Mouse (Mus musculus): ENCODE measurements around the gene Pvalb.

DNA sequence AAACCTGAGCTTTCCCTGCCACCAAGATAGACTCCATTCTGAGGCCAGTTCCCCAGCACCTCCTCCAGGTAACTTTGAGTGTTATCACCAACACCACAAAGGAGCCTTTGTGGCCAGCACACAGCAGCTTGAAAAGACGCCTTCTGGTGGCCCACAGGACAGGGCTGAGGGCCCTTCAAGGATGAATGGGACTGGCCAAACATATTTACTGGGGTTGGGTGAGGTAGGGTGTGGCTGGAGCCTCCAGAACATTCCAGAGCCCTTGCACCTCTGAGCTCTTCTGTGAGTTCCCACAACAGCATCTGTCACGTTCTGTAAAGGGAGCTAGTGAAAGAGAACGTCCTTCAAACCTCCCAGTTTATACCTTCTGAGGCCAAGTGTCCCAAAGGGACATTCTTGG lies 26.4 kb downstream of the Pvalb start:
- no peak for TF ChIP-seq MEF2A (IDR thresholded peaks at IDR 0.05; ENCODE audit: extremely low read depth, insufficient replicate concordance, low read depth, low read length, poor library complexity, severe bottlenecking)
- no peak for TF ChIP-seq POLR2A (IDR thresholded peaks at IDR 0.05; ENCODE audit: control insufficient read depth in 1 of 2, insufficient read depth in 1 of 2, low read depth in 1 of 2, low read length in 2 of 2, poor library complexity in 1 of 2)
- TF ChIP-seq CTCF (IDR thresholded peaks at IDR 0.05 in 2 of 3, conservative IDR thresholded peaks at IDR 0.05 in 1 of 3; ENCODE audit: control insufficient read depth in 1 of 3, insufficient read depth in 1 of 3, low read depth in 2 of 3, low read length in 3 of 3, poor library complexity in 1 of 3, severe bottlenecking in 1 of 3) = no peak
- TF ChIP-seq CHD2 (IDR thresholded peaks at IDR 0.05; ENCODE audit: low read length) = no peak
- no peak for TF ChIP-seq USF1 (IDR thresholded peaks at IDR 0.05; ENCODE audit: low read depth, low read length)
- TF ChIP-seq ZNF384 (IDR thresholded peaks at IDR 0.05; ENCODE audit: low read depth, low read length) = no peak
- TF ChIP-seq E2F4 (IDR thresholded peaks at IDR 0.05; ENCODE audit: borderline replicate concordance, low read depth, low read length) = no peak

All from MEL (cell line).